Mouse (Mus musculus) forebrain, embryonic 13.5 days (tissue): ENCODE measurements around the gene Zbtb46. TPM values are rescaled to one million over a fixed set of nuclear protein-coding genes. Genes with fewer than 3 reads are reported as not detected.

ENCODE experiments used
- polyA plus RNA-seq: library from polyadenylated mRNA; unstranded; fragments of >200 nt; fragmentation: Nextera tagmentation; extraction: Ambion mirVana; gene quantifications from 2 replicates; pipeline ENCODE4 v1.2.1, GENCODE M21; 2015

Gene Zbtb46
- polyA plus RNA-seq, 1 experiment from 2014 or later, result 10.2 TPM

Other genes with a start within 250 kb of the Zbtb46 start
- 0.06 and 0.11 TPM in 2 replicates for gene Srms, start 246.2 kb downstream of the Zbtb46 start, polyA plus RNA-seq
- 0.15 and 0.23 TPM in 2 replicates for gene Fndc11, start 239.4 kb downstream of the Zbtb46 start, polyA plus RNA-seq
- 0.24 and 0.26 TPM in 2 replicates for gene Helz2, start 217.4 kb downstream of the Zbtb46 start, polyA plus RNA-seq
- gene Gmeb2, start 171.4 kb downstream of the Zbtb46 start, polyA plus RNA-seq, result 19.5 and 20.5 TPM in 2 replicates
- gene Stmn3, start 144.9 kb downstream of the Zbtb46 start, polyA plus RNA-seq, result 651 and 655 TPM in 2 replicates
- 35.9 and 49.3 TPM in 2 replicates for gene Rtel1, start 139.7 kb downstream of the Zbtb46 start, polyA plus RNA-seq
- gene Zgpat, start 94.5 kb downstream of the Zbtb46 start, polyA plus RNA-seq, result 54.6 and 58.5 TPM in 2 replicates
- 90.5 and 98.2 TPM in 2 replicates for gene Arfrp1, start 94.0 kb downstream of the Zbtb46 start, polyA plus RNA-seq
- gene Lime1, start 79.3 kb downstream of the Zbtb46 start, polyA plus RNA-seq, result 33.1 and 37.1 TPM in 2 replicates
- 0.16 TPM in 1 of 2 replicates, not detected in the other for gene Abhd16b, start 33.8 kb upstream of the Zbtb46 start, polyA plus RNA-seq
- 133 and 138 TPM in 2 replicates for gene Tpd52l2, start 37.7 kb upstream of the Zbtb46 start, polyA plus RNA-seq
- 140 and 165 TPM in 2 replicates for gene Dnajc5, start 61.1 kb upstream of the Zbtb46 start, polyA plus RNA-seq
- 54.6 and 58.1 TPM in 2 replicates for gene Uckl1, start 125.5 kb upstream of the Zbtb46 start, polyA plus RNA-seq
- gene Prpf6, start 132.4 kb upstream of the Zbtb46 start, polyA plus RNA-seq, result 67.9 and 74.9 TPM in 2 replicates
- gene Zfp512b, start 133.4 kb upstream of the Zbtb46 start, polyA plus RNA-seq, result 49.7 and 56.4 TPM in 2 replicates
- gene Samd10, start 139.8 kb upstream of the Zbtb46 start, polyA plus RNA-seq, result 88.7 and 105 TPM in 2 replicates
- 0.23 TPM in 1 of 2 replicates, not detected in the other for gene Gm29797, start 197.6 kb upstream of the Zbtb46 start, polyA plus RNA-seq
- gene Sox18, start 212.2 kb upstream of the Zbtb46 start, polyA plus RNA-seq, result 11.6 and 13.0 TPM in 2 replicates
- 31.0 and 35.9 TPM in 2 replicates for gene Tcea2, start 220.9 kb upstream of the Zbtb46 start, polyA plus RNA-seq
- 45.3 and 45.4 TPM in 2 replicates for gene Rgs19, start 234.6 kb upstream of the Zbtb46 start, polyA plus RNA-seq
- not detected in 2 replicates for gene Lkaaear1, start 239.0 kb upstream of the Zbtb46 start, polyA plus RNA-seq